Mouse (Mus musculus) heart, adult 2 months (tissue): ENCODE measurements around the gene Nepn. TPM values are rescaled to one million over a fixed set of nuclear protein-coding genes. Genes with fewer than 3 reads are reported as not detected.

Source experiments
- DNase-seq, 2 experiments: peaks; one replicate each; pipeline ENCODE4 v3.0.0; 2021
- H3K27ac ChIP-seq: fragments of 200-600 bp; 2 replicates; pipeline ENCODE4 v1.8.1; 2022
- H3K27me3 ChIP-seq: fragments of 200-500 bp; 2 replicates; pipeline ENCODE4 v1.6.1; 2012; ENCODE audit warnings: mild to moderate bottlenecking, low read length, inconsistent platforms, mixed read lengths; ENCODE audit not compliant: control insufficient read depth, insufficient read depth
- H3K36me3 ChIP-seq: fragments of 200-500 bp; 2 replicates; pipeline ENCODE4 v1.6.1; 2012; ENCODE audit warnings: low read length, inconsistent platforms; ENCODE audit not compliant: control insufficient read depth, insufficient read depth
- H3K4me1 ChIP-seq: fragments of 200-500 bp; 2 replicates; pipeline ENCODE4 v1.6.1; 2011; ENCODE audit warnings: low read length; ENCODE audit not compliant: control insufficient read depth, insufficient read depth
- H3K4me3 ChIP-seq: fragments of 200-600 bp; 2 replicates; pipeline ENCODE4 v1.8.1; 2022
- H3K79me2 ChIP-seq: fragments of 200-500 bp; replicated peaks from 2 replicates; pipeline ENCODE4 v1.6.1; 2012; ENCODE audit warnings: mild to moderate bottlenecking, inconsistent platforms, low read length, moderate library complexity, mixed read lengths; ENCODE audit not compliant: control insufficient read depth, insufficient read depth
- H3K9ac ChIP-seq: fragments of 200-500 bp; 2 replicates; pipeline ENCODE4 v1.6.1; 2012; ENCODE audit warnings: low read depth, mild to moderate bottlenecking, control low read depth, inconsistent platforms, low read length, mixed read lengths
- CTCF ChIP-seq: fragments of 200-600 bp; IDR thresholded peaks from 2 replicates; pipeline ENCODE4 v1.8.1; 2022; ENCODE audit warnings: antibody characterized with exemption, mild to moderate bottlenecking, moderate library complexity
- EP300 ChIP-seq: fragments of 200-500 bp; IDR thresholded peaks from 2 replicates; pipeline ENCODE4 v1.6.1; 2011; ENCODE audit warnings: low read depth, low read length, control low read depth; ENCODE audit not compliant: insufficient read depth
- POLR2A ChIP-seq: fragments of 200-500 bp; IDR thresholded peaks from 2 replicates; pipeline ENCODE4 v1.6.1; 2011; ENCODE audit warnings: mild to moderate bottlenecking, low read depth, low read length, control low read depth; ENCODE audit not compliant: insufficient read depth
- WGBS: fragments of 180-500 bp; shearing (Covaris S2); methylation state at CpG from one replicate; pipeline ENCODE4 v1.1.7; 2018; 5-methylcytosine and 5-hydroxymethylcytosine counted together
- intact Hi-C: fragments of 180-260 bp; cut with DNase I; formaldehyde crosslinking; loops from one replicate; pipeline ENCODE4 v1.15.1; 2025
- polyA plus RNA-seq: library from polyadenylated mRNA; depleted of rRNA; stranded (reverse); fragments of >200 nt; gene quantifications from 2 replicates; pipeline ENCODE4 v1.2.3, GENCODE M21; 2012
- total RNA-seq, 2 experiments: library from RNA; stranded (reverse); gene quantifications; 2 replicates each; pipeline ENCODE4 v1.2.3; 2021

Nepn gene
- total and polyA plus RNA-seq, 3 experiments: 0.59 to 1.2 (median 0.63) TPM

DNA sequence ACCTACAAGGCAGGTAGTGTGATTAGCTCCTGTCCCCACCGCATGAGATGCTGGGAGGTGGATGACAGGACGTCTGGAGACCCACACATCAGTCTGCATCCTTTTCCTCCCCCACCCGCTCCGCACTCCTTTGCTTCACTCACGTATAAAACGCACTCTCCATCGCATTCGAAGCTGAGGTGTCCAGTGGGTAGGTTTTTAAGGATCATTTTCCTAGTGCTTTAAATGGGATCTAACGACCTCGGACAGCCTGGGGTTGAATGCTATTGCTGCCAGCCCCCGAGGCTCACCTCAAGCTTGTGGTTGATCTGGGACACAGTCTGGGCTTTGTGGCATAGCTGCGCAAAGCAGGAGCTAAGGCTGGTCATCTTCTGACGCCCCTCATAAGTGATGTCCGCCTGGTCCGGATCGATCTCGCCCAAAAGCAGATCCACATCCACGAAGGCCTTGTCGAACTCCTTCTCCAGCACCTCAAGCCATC, 7.4 kb upstream of the Nepn start:
- H3K27me3 ChIP-seq: no peaks in the 10 kb centered on the region
- H3K4me1 ChIP-seq: peaks cover 15% of the 10 kb centered on the region
- DNase-seq: no peak
- H3K4me3 ChIP-seq: peak overlapping the region; percentile 89
- peak overlapping the region; percentile 93 for H3K27ac ChIP-seq
- intact Hi-C loops: loop anchor here (5.0 to 10.0 kb wide), 3 partner anchors 34 to 787 kb away; partner anchors contain the start of gene Fam162b
- H3K36me3 ChIP-seq: peaks cover 18% of the 10 kb centered on the region
- TF ChIP-seq POLR2A (no peak), EP300 (no peak), CTCF (no peak)
- no peaks in the 10 kb centered on the region for H3K79me2 ChIP-seq
- H3K9ac ChIP-seq: peak overlapping the region; percentile 95
- WGBS: under 1% methylated on average over 19 of the region's 19 CpGs

DNA sequence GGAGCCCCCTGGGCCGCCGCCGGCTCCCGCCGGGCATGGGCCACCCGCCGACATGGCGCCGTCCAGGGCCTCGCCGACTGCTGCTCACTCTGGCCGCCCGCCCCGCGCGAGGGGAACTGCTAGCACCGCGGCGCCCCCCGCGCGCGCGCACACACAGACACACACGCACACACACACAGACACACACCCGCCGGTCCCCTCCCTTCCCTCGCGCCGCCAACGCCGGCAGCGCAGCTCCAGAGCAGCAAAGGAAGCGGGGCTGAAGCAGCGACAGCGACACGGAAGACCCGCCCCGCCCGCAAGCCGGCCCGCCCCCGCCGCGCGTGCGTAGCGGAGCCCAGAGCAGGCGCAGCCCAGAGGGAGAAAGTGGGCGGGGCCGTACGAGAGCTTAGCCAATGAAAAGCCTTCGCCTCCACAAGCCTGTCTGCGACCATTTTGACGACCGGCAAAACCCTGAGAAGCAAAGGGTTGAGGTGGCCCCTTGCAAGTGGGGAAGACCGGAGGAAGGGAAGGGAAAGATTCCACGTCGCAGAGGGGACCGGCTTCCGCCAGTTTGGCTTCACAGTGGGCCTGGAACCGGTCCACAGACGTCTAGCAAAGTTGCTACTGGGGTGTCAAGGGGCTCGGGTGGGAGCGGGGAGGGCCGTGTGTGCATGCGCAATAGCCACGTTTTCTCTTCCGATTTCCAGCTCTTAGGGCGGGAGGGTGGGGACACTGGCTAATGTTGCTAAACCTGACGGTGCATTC, 6.8 kb upstream of the Nepn start, which contains the start of gene Gopc:
Gene Gopc (minus strand): TSS at position 280 of the 747 bp plus-strand sequence.
- Histone ChIP-seq H3K27me3 (no peaks in the 10 kb centered on the region), H3K4me3 (peak within 1 kb of the TSS; percentile 89), H3K36me3 (peaks cover 18% of the 10 kb centered on the region), H3K79me2 (no peaks in the 10 kb centered on the region), H3K4me1 (peaks cover 15% of the 10 kb centered on the region), H3K9ac (peak within 1 kb of the TSS; percentile 95), H3K27ac (peak within 1 kb of the TSS; percentile 93)
- intact Hi-C loops: loop anchor here (2.0 to 10.0 kb wide), 4 partner anchors 35 to 787 kb away; partner anchors contain the start of genes Fam162b and Nus1
- TF ChIP-seq POLR2A (peak; percentile 88), CTCF (no peak), EP300 (0 out of 2 replicates have a peak, but pooled peaks have one; percentile 51)
- WGBS: under 1% methylated on average over 71 of the region's 71 CpGs
- DNase-seq: peak; percentile 96 to 99

DNA sequence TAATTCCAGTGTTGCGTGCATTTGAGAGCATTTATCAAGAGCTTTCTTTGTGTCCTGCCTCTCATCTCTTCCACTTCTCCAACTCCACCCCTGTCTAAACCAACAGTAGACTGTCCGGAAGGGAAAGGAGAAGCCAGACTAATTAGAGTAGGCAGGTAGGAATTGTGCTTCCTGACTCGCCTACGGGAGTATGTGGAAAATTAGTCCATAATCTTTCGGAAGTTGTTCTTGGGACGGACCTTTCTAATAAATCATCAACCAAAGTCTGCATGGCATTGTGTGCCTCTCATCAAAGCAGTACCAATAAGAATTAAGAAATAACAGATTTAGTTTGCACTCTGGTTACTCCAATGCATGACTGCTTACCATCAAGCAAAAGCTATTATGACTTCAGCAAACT, 5.8 kb upstream of the Nepn start:
- peaks cover 15% of the 10 kb centered on the region for H3K4me1 ChIP-seq
- no peaks in the 10 kb centered on the region for H3K27me3 ChIP-seq
- DNase-seq: no peak
- peaks cover 16% of the 10 kb centered on the region for H3K36me3 ChIP-seq
- H3K27ac ChIP-seq: peak overlapping the region; percentile 93
- peak overlapping the region; percentile 37; the same call in 1 of the 2 replicates for H3K9ac ChIP-seq
- no peaks in the 10 kb centered on the region for H3K79me2 ChIP-seq
- H3K4me3 ChIP-seq: peak overlapping the region; percentile 89
- intact Hi-C loops: loop anchor here (2.0 to 10.0 kb wide), 4 partner anchors 34 to 788 kb away; partner anchors contain the start of genes Fam162b and Nus1
- 58% methylated on average over 6 of the region's 6 CpGs for WGBS
- TF ChIP-seq EP300 (no peak), CTCF (no peak), POLR2A (no peak)

DNA sequence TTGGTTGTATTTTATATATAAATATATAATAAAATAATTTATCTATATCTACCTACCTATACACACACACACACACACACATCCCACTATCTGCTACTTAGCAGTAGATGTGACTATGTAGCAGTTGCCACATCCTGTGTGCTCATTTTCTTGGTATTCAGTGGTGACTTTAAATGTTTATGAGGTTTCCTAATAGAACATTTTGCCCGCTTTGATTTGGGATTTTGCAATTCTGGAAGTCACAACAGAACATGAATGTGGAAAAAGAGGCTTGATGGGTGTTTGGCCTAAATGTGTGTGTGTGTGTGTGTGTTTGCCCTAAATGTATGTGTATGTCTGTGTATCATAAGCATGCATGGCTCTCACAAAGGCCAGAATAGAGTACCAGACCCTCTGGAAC, 5.2 kb upstream of the Nepn start:
- Histone ChIP-seq H3K36me3 (peaks cover 14% of the 10 kb centered on the region), H3K9ac (no peak overlapping the region), H3K27me3 (no peaks in the 10 kb centered on the region), H3K79me2 (no peaks in the 10 kb centered on the region), H3K4me1 (peaks cover 14% of the 10 kb centered on the region), H3K4me3 (no peak overlapping the region), H3K27ac (no peak overlapping the region; the same call in none of the 2 replicates)
- no peak for DNase-seq
- intact Hi-C loops: loop anchor here (2.0 to 10.0 kb wide), 4 partner anchors 33 to 789 kb away; partner anchors contain the start of genes Fam162b and Nus1
- TF ChIP-seq CTCF: no peak
- TF ChIP-seq EP300: no peak
- no peak for TF ChIP-seq POLR2A
- 100% methylated on average over 1 of the region's 1 CpGs for WGBS

GRCm38 (mm10) chr10:52384823-52385610, 3.8 kb upstream of the Nepn start:
- H3K9ac ChIP-seq: no peak overlapping the region
- peak overlapping the region; percentile 45 for H3K27ac ChIP-seq
- 0 out of 2 replicates have a peak, but pooled peaks have one; percentile 19 for TF ChIP-seq POLR2A
- peak; percentile 72; the same call in 1 of the 2 replicates for TF ChIP-seq EP300
- peak; percentile 96 for TF ChIP-seq CTCF
- peaks cover 16% of the 10 kb centered on the region for H3K4me1 ChIP-seq
- H3K79me2 ChIP-seq: no peaks in the 10 kb centered on the region
- H3K27me3 ChIP-seq: no peaks in the 10 kb centered on the region
- no peak overlapping the region; the same call in 1 of the 2 replicates for H3K4me3 ChIP-seq
- peak; percentile 52 to 54 for DNase-seq
- H3K36me3 ChIP-seq: peaks cover 13% of the 10 kb centered on the region
- intact Hi-C loops: loop anchor here (2.0 to 10.0 kb wide), 8 partner anchors 38 to 790 kb away; partner anchors contain the start of genes Dcbld1 and Fam162b
- WGBS: 18% methylated on average over 8 of the region's 8 CpGs
